Mouse (Mus musculus): ENCODE results near the gene Zdhhc6. TPM values are rescaled to one million over a fixed set of nuclear protein-coding genes. Genes with fewer than 3 reads are reported as not detected.

Zdhhc6 gene
- polyA plus RNA-seq, 1 experiment from 2014 or later = 105 TPM

GRCm38 (mm10) chr19:55276770-55277169, 39.1 kb downstream of the Zdhhc6 start:
- H3K27me3 ChIP-seq = no peaks in the 10 kb centered on the region
- no peak overlapping the region for H3K9ac ChIP-seq
- H3K36me3 ChIP-seq = peaks cover 33% of the 10 kb centered on the region
- 0 out of 2 replicates have a peak, but pooled peaks cover 3% of the 10 kb centered on the region for H3K4me1 ChIP-seq
- no peak overlapping the region for H3K4me2 ChIP-seq
- no peaks in the 10 kb centered on the region for H3K9me3 ChIP-seq
- 79% methylated on average over 3 of the region's 3 CpGs for WGBS
- no peak for ATAC-seq (ENCODE audit: borderline replicate concordance, extremely low read depth, low FRiP score, low TSS enrichment)
- no peak overlapping the region for H3K27ac ChIP-seq
- no peak overlapping the region for H3K4me3 ChIP-seq

- Histone ChIP-seq H3K9ac (no peak overlapping the region), H3K9me3 (no peaks in the 10 kb centered on the region), H3K27ac (no peak overlapping the region), H3K4me2 (no peak overlapping the region), H3K4me1 (0 out of 2 replicates have a peak, but pooled peaks cover 3% of the 10 kb centered on the region), H3K27me3 (no peaks in the 10 kb centered on the region), H3K36me3 (peaks cover 26% of the 10 kb centered on the region), H3K4me3 (no peak overlapping the region)
- ATAC-seq (ENCODE audit: borderline replicate concordance, extremely low read depth, low FRiP score, low TSS enrichment) = no peak
- 75% methylated on average over 4 of the region's 4 CpGs for WGBS
These were observed 39.7 kb downstream of the Zdhhc6 start for GRCm38 (mm10) chr19:55276100-55276499.

GRCm38 (mm10) chr19:55273340-55273739, 42.5 kb downstream of the Zdhhc6 start:
- H3K9me3 ChIP-seq = no peaks in the 10 kb centered on the region
- H3K36me3 ChIP-seq = peaks cover 13% of the 10 kb centered on the region; the same call in 1 of the 2 replicates
- ATAC-seq (ENCODE audit: borderline replicate concordance, extremely low read depth, low FRiP score, low TSS enrichment) = no peak
- H3K9ac ChIP-seq = no peak overlapping the region
- WGBS = 63% methylated on average over 6 of the region's 6 CpGs
- H3K4me2 ChIP-seq = no peak overlapping the region
- H3K27me3 ChIP-seq = no peaks in the 10 kb centered on the region
- H3K27ac ChIP-seq = no peak overlapping the region
- H3K4me3 ChIP-seq = no peak overlapping the region
- peaks cover 21% of the 10 kb centered on the region for H3K4me1 ChIP-seq

- Histone ChIP-seq H3K4me1 (peaks cover 33% of the 10 kb centered on the region), H3K4me3 (no peak overlapping the region), H3K9ac (no peak overlapping the region), H3K36me3 (peaks cover 9% of the 10 kb centered on the region; the same call in 1 of the 2 replicates), H3K4me2 (no peak overlapping the region), H3K27me3 (no peaks in the 10 kb centered on the region), H3K27ac (peak overlapping the region; percentile 90), H3K9me3 (no peaks in the 10 kb centered on the region)
- WGBS = 36% methylated on average over 3 of the region's 3 CpGs
- ATAC-seq (ENCODE audit: borderline replicate concordance, extremely low read depth, low FRiP score, low TSS enrichment) = peak; percentile 83
These were observed 44.4 kb downstream of the Zdhhc6 start for GRCm38 (mm10) chr19:55271448-55271847.

- Histone ChIP-seq H3K36me3 (peaks cover 9% of the 10 kb centered on the region; the same call in 1 of the 2 replicates), H3K4me1 (peaks cover 33% of the 10 kb centered on the region), H3K9ac (no peak overlapping the region), H3K27me3 (no peaks in the 10 kb centered on the region), H3K4me2 (no peak overlapping the region), H3K4me3 (no peak overlapping the region), H3K9me3 (no peaks in the 10 kb centered on the region), H3K27ac (peak overlapping the region; percentile 90)
- ATAC-seq (ENCODE audit: borderline replicate concordance, extremely low read depth, low FRiP score, low TSS enrichment) = no peak
- WGBS = 60% methylated on average over 5 of the region's 5 CpGs
These were observed 46.8 kb downstream of the Zdhhc6 start for GRCm38 (mm10) chr19:55269051-55269450.

GRCm38 (mm10) chr19:55268150-55268549, 47.7 kb downstream of the Zdhhc6 start:
- H3K4me2 ChIP-seq = 0 out of 2 replicates have a peak overlapping the region, but pooled peaks have one; percentile 4
- H3K9ac ChIP-seq = no peak overlapping the region
- H3K27ac ChIP-seq = peak overlapping the region; percentile 90
- H3K9me3 ChIP-seq = no peaks in the 10 kb centered on the region
- ATAC-seq (ENCODE audit: borderline replicate concordance, extremely low read depth, low FRiP score, low TSS enrichment) = peak; percentile 72; the same call in 1 of the 2 replicates
- no peaks in the 10 kb centered on the region for H3K27me3 ChIP-seq
- peaks cover 33% of the 10 kb centered on the region for H3K4me1 ChIP-seq
- peaks cover 5% of the 10 kb centered on the region; the same call in 1 of the 2 replicates for H3K36me3 ChIP-seq
- 36% methylated on average over 3 of the region's 3 CpGs for WGBS
- H3K4me3 ChIP-seq = no peak overlapping the region

GRCm38 (mm10) chr19:55266786-55267185, 49.0 kb downstream of the Zdhhc6 start:
- H3K9ac ChIP-seq = no peak overlapping the region
- no peak for ATAC-seq (ENCODE audit: borderline replicate concordance, extremely low read depth, low FRiP score, low TSS enrichment)
- H3K4me1 ChIP-seq = peaks cover 30% of the 10 kb centered on the region
- no peaks in the 10 kb centered on the region for H3K36me3 ChIP-seq
- H3K27me3 ChIP-seq = no peaks in the 10 kb centered on the region
- no peaks in the 10 kb centered on the region for H3K9me3 ChIP-seq
- no peak overlapping the region for H3K4me3 ChIP-seq
- WGBS = 76% methylated on average over 3 of the region's 3 CpGs
- H3K27ac ChIP-seq = peak overlapping the region; percentile 90
- H3K4me2 ChIP-seq = no peak overlapping the region

- 78% methylated on average over 3 of the region's 3 CpGs for WGBS
- ATAC-seq (ENCODE audit: borderline replicate concordance, extremely low read depth, low FRiP score, low TSS enrichment) = no peak
- Histone ChIP-seq H3K4me1 (peaks cover 26% of the 10 kb centered on the region), H3K9ac (no peak overlapping the region), H3K36me3 (no peaks in the 10 kb centered on the region), H3K4me3 (no peak overlapping the region), H3K4me2 (no peak overlapping the region), H3K27me3 (no peaks in the 10 kb centered on the region), H3K9me3 (no peaks in the 10 kb centered on the region), H3K27ac (no peak overlapping the region)
These were observed 50.6 kb downstream of the Zdhhc6 start for GRCm38 (mm10) chr19:55265269-55265668.

GRCm38 (mm10) chr19:55260389-55261184, 55.2 kb downstream of the Zdhhc6 start:
- Histone ChIP-seq H3K27ac (0 out of 2 replicates have a peak overlapping the region, but pooled peaks have one; percentile 2), H3K4me1 (peaks cover 28% of the 10 kb centered on the region), H3K27me3 (no peaks in the 10 kb centered on the region), H3K36me3 (no peaks in the 10 kb centered on the region), H3K9ac (no peak overlapping the region), H3K4me3 (no peak overlapping the region), H3K4me2 (no peak overlapping the region), H3K9me3 (no peaks in the 10 kb centered on the region)
- ATAC-seq (ENCODE audit: borderline replicate concordance, extremely low read depth, low FRiP score, low TSS enrichment) = no peak
- WGBS = 35% methylated on average over 12 of the region's 12 CpGs

GRCm38 (mm10) chr19:55258514-55258913, 57.3 kb downstream of the Zdhhc6 start:
- WGBS = 72% methylated on average over 5 of the region's 5 CpGs
- Histone ChIP-seq H3K27me3 (no peaks in the 10 kb centered on the region), H3K36me3 (no peaks in the 10 kb centered on the region), H3K27ac (peak overlapping the region; percentile 41; the same call in 1 of the 2 replicates), H3K4me1 (peaks cover 36% of the 10 kb centered on the region), H3K9ac (no peak overlapping the region), H3K4me3 (no peak overlapping the region), H3K4me2 (no peak overlapping the region), H3K9me3 (no peaks in the 10 kb centered on the region)
- ATAC-seq (ENCODE audit: borderline replicate concordance, extremely low read depth, low FRiP score, low TSS enrichment) = no peak

GRCm38 (mm10) chr19:55257656-55258375, 58.0 kb downstream of the Zdhhc6 start:
- no peaks in the 10 kb centered on the region for H3K9me3 ChIP-seq
- H3K9ac ChIP-seq = no peak overlapping the region
- ATAC-seq (ENCODE audit: borderline replicate concordance, extremely low read depth, low FRiP score, low TSS enrichment) = no peak
- H3K36me3 ChIP-seq = no peaks in the 10 kb centered on the region
- no peak overlapping the region for H3K4me2 ChIP-seq
- H3K27me3 ChIP-seq = no peaks in the 10 kb centered on the region
- H3K27ac ChIP-seq = peak overlapping the region; percentile 55
- peaks cover 36% of the 10 kb centered on the region for H3K4me1 ChIP-seq
- H3K4me3 ChIP-seq = no peak overlapping the region
- 47% methylated on average over 5 of the region's 5 CpGs for WGBS

- no peaks in the 10 kb centered on the region for H3K27me3 ChIP-seq
- 42% methylated on average over 9 of the region's 9 CpGs for WGBS
- no peak overlapping the region for H3K9ac ChIP-seq
- H3K36me3 ChIP-seq = no peaks in the 10 kb centered on the region
- no peak overlapping the region for H3K4me3 ChIP-seq
- H3K9me3 ChIP-seq = no peaks in the 10 kb centered on the region
- ATAC-seq (ENCODE audit: borderline replicate concordance, extremely low read depth, low FRiP score, low TSS enrichment) = no peak
- H3K4me1 ChIP-seq = peaks cover 36% of the 10 kb centered on the region
- peak overlapping the region; percentile 24; the same call in 1 of the 2 replicates for H3K4me2 ChIP-seq
- H3K27ac ChIP-seq = peak overlapping the region; percentile 55
These were observed 59.7 kb downstream of the Zdhhc6 start for GRCm38 (mm10) chr19:55256156-55256555.

Measured in lung, embryonic 15.5 days (tissue).